Mouse (Mus musculus) embryo, embryonic 11.5 days (tissue): ENCODE measurements around the gene Vstm2l.

Experiments
- DNase-seq: peaks from one replicate; pipeline ENCODE4 v3.0.0-alpha.2; 2012; ENCODE audit warnings: low read depth, low spot score

The Vstm2l gene

GRCm38 (mm10) chr2:157992501-157992900 lies 78.0 kb downstream of the Vstm2l start:
- DNase-seq, result no peak
